In the genomic region with DNA sequence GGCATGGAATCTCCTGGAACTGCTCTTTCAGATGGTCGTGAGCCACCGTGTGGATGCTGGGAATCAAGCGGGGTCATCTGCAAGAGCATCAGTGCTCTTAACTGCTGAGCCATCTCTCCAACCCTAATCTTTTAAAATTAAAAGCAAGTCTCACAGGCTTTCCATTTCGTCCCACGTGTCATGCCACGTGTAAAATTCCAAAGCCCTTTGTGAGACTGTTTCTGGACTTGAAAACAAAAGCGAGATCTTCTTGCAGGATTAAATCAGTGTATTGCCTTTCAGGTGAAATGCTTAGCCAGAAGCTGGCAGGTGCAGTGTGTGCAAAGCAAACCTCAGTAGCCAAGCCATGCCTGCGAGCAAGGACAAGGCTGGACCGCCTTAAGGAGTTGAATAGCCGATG, we compare ENCODE assay signal across 8 mouse cellular contexts. TPM values are rescaled to one million over a fixed set of nuclear protein-coding genes. Genes with fewer than 3 reads are reported as not detected.
A peak's percentile ranks its signal among the peaks of the same experiment; 100 is the strongest.
DNase-seq lines count a peak whose midpoint lies in the region; ATAC-seq and TF ChIP-seq lines count a peak whose summit lies in the region.

No protein-coding gene starts in this region.

- H3K9ac ChIP-seq in heart, embryonic 16.5 days (ENCODE audit: low read length), result peak overlapping the region; percentile 91
- H3K9ac ChIP-seq in forebrain, postnatal 0 days, result peak overlapping the region; percentile 94

- peaks cover 9% of the 10 kb centered on the region for H3K4me1 ChIP-seq in heart, embryonic 16.5 days (ENCODE audit: control insufficient read depth, insufficient read depth, low read length)
- H3K4me1 ChIP-seq in forebrain, postnatal 0 days (ENCODE audit: insufficient read depth), result peaks cover 14% of the 10 kb centered on the region; the same call in 1 of the 2 replicates
- H3K4me1 ChIP-seq in midbrain, embryonic 10.5 days, result peaks cover 18% of the 10 kb centered on the region

- peak overlapping the region; percentile 92 for H3K4me3 ChIP-seq in heart, embryonic 16.5 days (ENCODE audit: low read length)
- H3K4me3 ChIP-seq in forebrain, postnatal 0 days (ENCODE audit: low read depth, low read length), result peak overlapping the region; percentile 88
- peak overlapping the region; percentile 87 for H3K4me3 ChIP-seq in midbrain, embryonic 10.5 days

- 40% methylated on average over 10 of the region's 10 CpGs for WGBS in heart, embryonic 16.5 days
- WGBS in forebrain, postnatal 0 days, result 28% methylated on average over 10 of the region's 10 CpGs
- WGBS in midbrain, embryonic 10.5 days, result 39% methylated on average over 10 of the region's 10 CpGs

- ATAC-seq in heart, embryonic 16.5 days (replicated peaks; ENCODE audit: extremely low read depth, insufficient read depth, low FRiP score), result no peak; the same call in 1 of the 2 replicates
- ATAC-seq in forebrain, postnatal 0 days, result peak; percentile 2
- ATAC-seq in monocyte, adult 5-6 weeks (replicated peaks; ENCODE audit: insufficient number of reproducible peaks, low FRiP score, low TSS enrichment, poor library complexity, severe bottlenecking), result no peak

- no peaks in the 10 kb centered on the region for H3K27me3 ChIP-seq in heart, embryonic 16.5 days (ENCODE audit: control insufficient read depth, insufficient read depth, low read length)
- H3K27me3 ChIP-seq in forebrain, postnatal 0 days (ENCODE audit: insufficient read depth, low read length), result no peaks in the 10 kb centered on the region
- H3K27me3 ChIP-seq in midbrain, embryonic 10.5 days (ENCODE audit: low read depth, poor library complexity, severe bottlenecking), result no peaks in the 10 kb centered on the region

- no peak for TF ChIP-seq CTCF in forebrain, postnatal 0 days (IDR thresholded peaks at IDR 0.05; ENCODE audit: low read depth)

- peak overlapping the region; percentile 72 for H3K4me2 ChIP-seq in heart, embryonic 16.5 days (ENCODE audit: low read depth, low read length)
- H3K4me2 ChIP-seq in forebrain, postnatal 0 days (ENCODE audit: low read depth), result peak overlapping the region; percentile 80

- intact Hi-C loops in left cerebral cortex, postnatal 10 days (cut with DNase I), result loop anchor here (5.0 kb wide), 1 partner anchor 130 kb away; a partner anchor contains a TSS

- H3K36me3 ChIP-seq in heart, embryonic 16.5 days (ENCODE audit: control insufficient read depth, insufficient read depth), result no peaks in the 10 kb centered on the region
- no peaks in the 10 kb centered on the region for H3K36me3 ChIP-seq in forebrain, postnatal 0 days (ENCODE audit: insufficient read depth)
- H3K36me3 ChIP-seq in midbrain, embryonic 10.5 days, result peaks cover 10% of the 10 kb centered on the region

- H3K9me3 ChIP-seq in heart, embryonic 16.5 days (replicated peaks; ENCODE audit: control insufficient read depth, low read length), result no peaks in the 10 kb centered on the region
- H3K9me3 ChIP-seq in forebrain, postnatal 0 days (ENCODE audit: low read length), result no peaks in the 10 kb centered on the region
- H3K9me3 ChIP-seq in midbrain, embryonic 10.5 days (replicated peaks), result no peaks in the 10 kb centered on the region

- peak overlapping the region; percentile 79 for H3K27ac ChIP-seq in heart, embryonic 16.5 days (ENCODE audit: low read length)
- H3K27ac ChIP-seq in forebrain, postnatal 0 days (ENCODE audit: low read depth, low read length), result peak overlapping the region; percentile 90
- H3K27ac ChIP-seq in midbrain, embryonic 10.5 days (replicated peaks), result peak overlapping the region; percentile 92

- DNase-seq in heart, adult 11 months, result no peak
- peak; percentile 33 for DNase-seq in MN1 (ENCODE audit: low spot score)
- DNase-seq in forebrain, postnatal 0 days, result no peak
- no peak for DNase-seq in midbrain, embryonic 10.5 days (ENCODE audit: low spot score)
- DNase-seq in layer of hippocampus, adult 9-11 months, result no peak
- no peak for DNase-seq in left cerebral cortex, postnatal 10 days (ENCODE audit: extremely low spot score in 1 of 2, low spot score in 2 of 2)

RNA-seq across cellular contexts. Expression of a gene that starts 0.5 kb away (rescaled TPM):
- polyA plus RNA-seq in heart, embryonic 16.5 days (2015; fragmentation: Nextera tagmentation; extraction: Ambion mirVana), result 18.6 and 20.1 TPM in 2 replicates
- 33.6 and 37.2 TPM in 2 replicates for total RNA-seq in forebrain, postnatal 0 days (2014; rRNA removed)
- polyA plus RNA-seq in forebrain, postnatal 0 days (2015; fragmentation: Nextera tagmentation; extraction: Ambion mirVana), result 38.4 and 39.0 TPM in 2 replicates
- 47.1 and 48.6 TPM in 2 replicates for polyA plus RNA-seq in midbrain, embryonic 10.5 days (2016; fragmentation: Nextera tagmentation; extraction: Ambion mirVana)
- 3.8 to 9.4 TPM (median 9.1 TPM) in 3 replicates for total RNA-seq in monocyte, adult 5-6 weeks (2017)
- 10 to 100 TPM; 47.5 TPM for total RNA-seq in left cerebral cortex, postnatal 10 days (2021)

RNA-seq across cellular contexts. Expression of a gene that starts 21.2 kb away (rescaled TPM):
- polyA plus RNA-seq in heart, embryonic 16.5 days (2015; fragmentation: Nextera tagmentation; extraction: Ambion mirVana), result 3.1 and 3.7 TPM in 2 replicates
- 7.9 and 11.1 TPM in 2 replicates for total RNA-seq in forebrain, postnatal 0 days (2014; rRNA removed)
- polyA plus RNA-seq in forebrain, postnatal 0 days (2015; fragmentation: Nextera tagmentation; extraction: Ambion mirVana), result 0.50 and 0.56 TPM in 2 replicates
- polyA plus RNA-seq in midbrain, embryonic 10.5 days (2016; fragmentation: Nextera tagmentation; extraction: Ambion mirVana), result 2.3 and 2.5 TPM in 2 replicates
- total RNA-seq in monocyte, adult 5-6 weeks (2017), result 10.1 to 17.6 TPM (median 14.0 TPM) in 3 replicates
- 10 to 100 TPM; 10.1 TPM for total RNA-seq in left cerebral cortex, postnatal 10 days (2021)

RNA-seq across cellular contexts. Expression of a gene that starts 59.7 kb away (rescaled TPM):
- 18.9 and 20.4 TPM in 2 replicates for polyA plus RNA-seq in heart, embryonic 16.5 days (2015; fragmentation: Nextera tagmentation; extraction: Ambion mirVana)
- total RNA-seq in forebrain, postnatal 0 days (2014; rRNA removed), result 80.7 and 103 TPM in 2 replicates
- polyA plus RNA-seq in forebrain, postnatal 0 days (2015; fragmentation: Nextera tagmentation; extraction: Ambion mirVana), result 24.3 and 38.1 TPM in 2 replicates
- 29.7 and 38.3 TPM in 2 replicates for polyA plus RNA-seq in midbrain, embryonic 10.5 days (2016; fragmentation: Nextera tagmentation; extraction: Ambion mirVana)
- total RNA-seq in monocyte, adult 5-6 weeks (2017), result 103 to 126 TPM (median 109 TPM) in 3 replicates
- 10 to 100 TPM; 56.2 to 62.9 TPM for total RNA-seq in left cerebral cortex, postnatal 10 days (2021)
